Mouse (Mus musculus) heart, postnatal 0 days (tissue): ENCODE results near the gene Ptges3.

Experiments
- CTCF ChIP-seq: IDR thresholded peaks from 2 replicates; pipeline ENCODE4 v1.5.1; 2016; ENCODE audit warnings: antibody characterized with exemption, control low read depth, low read depth
- EP300 ChIP-seq: IDR thresholded peaks from 2 replicates; pipeline ENCODE4 v1.6.1; 2016; ENCODE audit warnings: antibody characterized with exemption, low read depth

- TF ChIP-seq CTCF (no peak), EP300 (no peak)
These were observed 29.4 kb downstream of the Ptges3 start for GRCm38 (mm10) chr10:128088181-128088580.
